Mouse (Mus musculus): ENCODE data around the gene Amn. TPM values are rescaled to one million over a fixed set of nuclear protein-coding genes. Genes with fewer than 3 reads are reported as not detected.

The Amn gene
- total RNA-seq (2021), result under 1 TPM in 1 of 2 experiments, not detected in 1; 0.43 TPM

DNA sequence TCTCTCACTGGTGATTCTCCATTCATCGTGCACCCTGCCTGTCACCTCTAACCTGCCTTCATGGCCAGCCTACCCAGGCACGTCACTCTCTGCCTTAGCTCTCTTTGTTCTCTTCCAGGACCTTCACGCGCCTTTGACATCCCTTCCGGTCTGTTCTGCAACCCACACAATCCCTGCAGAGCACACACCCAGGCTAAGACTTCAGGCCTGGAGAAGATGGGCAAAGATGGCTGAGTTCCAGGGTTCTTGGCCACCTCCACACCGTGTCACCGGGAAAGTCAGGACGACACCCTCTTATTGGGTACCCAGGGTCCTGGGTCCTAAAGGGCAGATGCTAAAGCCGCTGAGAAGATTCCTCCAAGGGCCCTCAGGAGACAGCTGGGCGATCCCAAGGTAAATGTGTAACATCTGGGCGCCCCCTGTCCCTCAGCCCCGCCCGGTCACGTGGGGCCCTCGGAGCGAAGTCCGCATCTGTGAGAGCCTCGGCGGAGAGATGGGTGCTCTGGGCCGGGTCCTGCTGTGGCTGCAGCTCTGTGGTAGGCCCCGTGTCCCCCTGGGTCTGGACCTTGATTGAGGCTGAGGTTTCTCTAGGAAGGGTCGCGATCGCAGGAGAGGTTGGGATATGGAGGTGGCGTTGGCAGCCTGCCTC lies at the start of gene Amn:
Gene Amn, plus strand, starts transcription at position 467 of the 649 bp plus-strand sequence.
- no peak for DNase-seq

DNA sequence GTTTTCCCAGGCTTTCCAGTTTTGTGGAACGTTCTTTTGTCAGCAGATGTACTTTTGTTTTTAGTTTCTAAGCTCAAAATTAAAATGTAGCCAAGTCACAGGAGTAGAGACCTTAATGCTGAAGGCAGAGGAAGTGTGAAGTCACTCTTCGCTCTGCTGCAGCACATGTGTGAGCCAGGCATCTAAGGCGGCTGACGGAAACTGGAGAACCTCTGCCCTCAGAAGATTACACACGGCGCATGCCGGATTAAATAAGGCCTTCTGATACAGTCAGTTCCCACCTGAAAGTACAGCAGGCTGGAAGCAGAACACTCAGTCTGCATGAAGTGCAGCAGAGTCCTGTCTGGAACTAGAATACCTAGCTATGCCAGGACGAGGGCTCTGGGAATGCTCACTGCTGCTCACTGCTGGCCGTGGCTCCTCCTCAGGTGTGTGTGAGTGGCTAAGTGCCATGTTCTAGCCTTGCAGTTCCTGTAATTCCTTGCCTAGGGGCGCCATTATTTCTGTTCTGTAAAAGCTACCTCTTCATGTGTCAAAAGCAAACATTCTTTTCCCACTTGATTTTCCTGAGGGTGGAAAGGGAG lies 45.6 kb upstream of the Amn start:
- DNase-seq, result no peak

DNA sequence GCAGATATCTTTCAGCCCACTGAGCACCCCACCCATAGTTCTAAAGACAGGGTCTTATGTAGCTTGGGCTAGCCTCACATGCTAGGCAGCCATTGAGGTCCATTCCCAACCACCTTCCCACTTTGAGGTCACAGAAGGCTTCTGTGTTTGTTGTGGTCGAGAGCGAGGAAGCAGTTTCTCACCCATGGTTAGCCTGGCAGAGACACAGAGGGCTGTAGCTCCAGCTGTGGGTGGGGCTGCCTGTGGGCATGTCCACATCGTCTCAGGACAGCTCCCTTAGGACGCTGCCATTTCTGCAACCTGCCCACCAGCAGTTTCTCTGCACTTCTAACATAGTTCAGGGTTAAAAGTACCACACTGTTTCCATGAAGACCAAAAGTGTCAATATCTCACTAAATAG lies 43.5 kb upstream of the Amn start:
- DNase-seq, result no peak

DNA sequence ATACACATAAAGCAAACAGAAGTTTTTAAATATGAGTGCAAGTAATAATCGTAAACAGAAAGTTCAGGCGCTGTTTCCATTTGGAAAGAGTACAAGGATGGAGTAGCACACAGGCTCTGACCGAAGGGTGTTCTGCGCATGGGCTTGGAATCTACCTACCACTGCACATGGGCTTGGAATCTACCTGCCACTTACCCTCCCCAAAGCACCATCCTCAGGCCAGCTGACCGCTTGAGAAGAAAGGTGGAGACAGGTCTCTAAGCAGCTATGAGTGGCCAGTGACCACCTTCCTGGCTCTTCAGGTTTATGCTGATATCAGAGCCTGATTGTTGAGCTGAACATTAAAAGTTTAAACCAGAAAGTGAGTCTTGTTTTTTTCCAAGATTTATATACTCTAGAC lies 42.4 kb upstream of the Amn start:
- DNase-seq, result no peak

DNA sequence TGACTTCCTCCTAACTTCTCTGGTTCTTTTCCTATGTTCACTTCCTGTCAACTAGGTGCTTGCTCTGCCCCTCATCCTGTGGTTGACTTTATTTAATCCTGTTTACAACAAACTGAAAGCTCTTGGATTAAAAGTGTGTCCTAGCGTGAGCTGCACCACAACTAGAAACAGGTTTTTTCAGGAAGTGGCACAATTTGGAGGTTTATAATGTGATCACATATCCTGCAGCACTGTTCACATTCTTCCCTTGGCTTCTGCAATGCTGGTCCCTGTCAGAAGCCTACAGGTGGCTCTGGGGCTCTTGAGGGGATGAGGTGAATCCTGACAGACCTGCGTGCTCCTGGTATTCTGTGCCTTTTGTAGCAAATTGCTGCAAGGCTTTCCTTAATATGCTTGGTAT lies 40.1 kb upstream of the Amn start:
- DNase-seq, result no peak

DNA sequence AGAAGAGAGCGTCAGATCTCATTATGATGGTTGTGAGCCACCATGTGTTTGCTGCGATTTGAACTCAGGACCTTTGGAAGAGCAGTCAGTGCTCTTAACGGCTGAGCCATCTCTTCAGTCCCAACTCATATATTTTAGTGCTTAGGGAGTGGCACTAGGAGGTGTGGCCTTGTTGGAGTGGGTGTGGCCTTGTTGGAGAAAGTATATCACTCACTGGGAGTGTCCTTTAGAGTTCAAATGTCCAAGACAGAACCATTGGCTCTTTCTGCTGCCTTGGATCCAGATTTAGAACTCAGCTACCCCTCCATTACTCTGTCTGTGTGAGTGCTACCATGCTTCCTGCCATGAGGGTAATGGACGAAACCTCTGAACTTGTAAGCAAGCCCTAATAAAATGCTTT lies 37.1 kb upstream of the Amn start:
- no peak for DNase-seq

DNA sequence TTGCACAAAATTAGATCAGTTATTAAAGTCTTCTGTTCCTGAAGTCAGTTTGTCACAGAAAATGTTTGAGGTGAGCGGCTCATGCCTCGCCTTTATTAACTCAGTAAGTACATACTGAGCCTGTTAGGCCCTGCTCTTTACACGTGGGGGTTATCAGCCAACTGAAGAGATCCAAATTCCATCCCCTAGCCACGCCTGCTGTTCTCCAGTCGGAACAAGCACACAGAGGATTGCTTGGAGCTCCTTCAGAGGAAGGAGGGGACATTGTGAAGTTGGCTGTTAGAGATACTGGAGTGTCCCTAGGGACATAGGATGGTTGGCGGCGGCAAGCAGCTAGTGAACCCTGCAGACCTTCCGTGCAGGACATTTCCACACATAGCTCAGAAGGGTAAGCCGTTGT lies 36.5 kb upstream of the Amn start:
- DNase-seq, result no peak

DNA sequence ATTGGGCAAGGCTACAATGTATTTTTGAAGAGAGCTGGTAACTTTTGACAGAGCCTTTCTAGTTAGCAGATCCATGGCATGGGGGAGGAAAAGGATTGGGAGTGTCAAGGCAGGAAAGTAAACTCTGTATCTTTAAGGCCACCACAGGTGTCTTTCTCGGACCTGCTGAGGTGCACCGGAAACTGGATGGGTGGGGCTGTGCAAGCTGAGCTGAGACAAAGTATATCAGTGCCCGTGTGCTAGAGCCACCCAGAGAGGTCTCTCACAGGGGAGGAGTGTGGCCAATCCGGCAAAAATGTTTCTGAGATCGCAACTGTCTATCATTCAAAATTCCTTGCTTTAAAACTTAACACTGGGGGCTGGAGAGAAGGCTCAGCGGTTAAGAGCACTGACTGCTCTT lies 35.3 kb upstream of the Amn start:
- no peak for DNase-seq

DNA sequence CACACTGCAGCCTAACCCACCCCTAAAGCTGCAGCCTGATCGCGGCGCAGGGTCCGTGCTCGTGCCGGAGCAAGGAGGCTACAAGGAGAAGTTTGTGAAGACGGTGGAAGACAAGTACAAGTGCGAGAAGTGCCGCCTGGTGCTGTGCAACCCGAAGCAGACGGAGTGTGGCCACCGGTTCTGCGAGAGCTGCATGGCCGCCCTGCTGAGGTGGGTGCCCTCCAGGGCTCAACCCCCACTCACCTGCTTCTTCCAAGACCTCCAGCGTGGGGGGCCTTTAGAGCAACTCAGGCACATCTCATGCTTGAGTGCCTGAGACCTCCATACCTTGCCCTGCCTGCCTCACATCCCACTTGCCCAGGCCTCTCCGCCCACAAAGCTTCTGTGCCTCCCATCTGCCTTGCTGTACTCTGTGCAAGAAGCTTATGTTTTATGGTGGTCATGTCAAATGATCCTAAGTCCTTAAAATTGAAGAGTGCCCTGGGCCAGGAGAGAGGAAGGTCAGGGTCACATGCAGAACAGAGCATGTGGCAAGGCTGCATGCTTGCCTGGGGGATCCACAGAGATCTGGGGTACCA lies 33.2 kb upstream of the Amn start:
- DNase-seq, result no peak

DNA sequence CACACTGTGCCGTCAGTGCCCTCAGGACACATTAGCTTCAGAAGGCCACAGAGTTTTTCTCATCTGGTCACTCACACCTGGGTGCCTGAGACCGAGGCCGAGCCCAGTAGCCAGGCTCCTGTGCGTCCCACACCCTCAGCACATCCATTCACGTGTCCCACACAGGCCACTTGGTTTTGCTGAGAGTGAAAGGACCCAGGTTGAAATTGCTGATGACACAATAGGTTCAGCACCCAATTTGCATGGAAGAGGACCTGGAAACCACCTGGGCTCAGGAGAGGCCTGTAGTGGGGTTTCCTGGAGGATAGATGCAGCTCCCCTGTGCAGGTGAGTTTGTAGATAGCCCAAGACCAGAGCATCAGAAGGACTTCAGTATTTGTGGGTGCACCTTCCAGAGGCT lies 32.5 kb upstream of the Amn start:
- DNase-seq, result no peak

DNA sequence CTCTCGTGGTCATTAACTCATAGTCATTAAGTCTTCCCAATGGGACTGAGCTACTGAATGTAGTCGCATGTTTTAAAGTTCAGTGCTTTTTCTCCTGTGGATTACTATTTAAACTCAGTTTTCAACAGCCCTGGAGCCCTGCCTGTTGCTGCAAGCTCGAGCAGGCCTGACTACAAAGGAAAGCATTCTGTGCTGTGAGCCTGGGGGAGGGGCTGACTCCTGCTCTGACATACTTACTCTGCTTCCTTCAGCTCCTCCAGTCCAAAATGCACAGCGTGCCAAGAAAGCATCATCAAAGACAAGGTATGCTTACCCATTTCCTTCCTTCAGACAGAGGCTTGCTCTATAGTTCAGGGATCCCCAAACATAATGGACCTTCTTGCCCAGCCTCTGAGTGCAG lies 32.1 kb upstream of the Amn start:
- no peak for DNase-seq

DNA sequence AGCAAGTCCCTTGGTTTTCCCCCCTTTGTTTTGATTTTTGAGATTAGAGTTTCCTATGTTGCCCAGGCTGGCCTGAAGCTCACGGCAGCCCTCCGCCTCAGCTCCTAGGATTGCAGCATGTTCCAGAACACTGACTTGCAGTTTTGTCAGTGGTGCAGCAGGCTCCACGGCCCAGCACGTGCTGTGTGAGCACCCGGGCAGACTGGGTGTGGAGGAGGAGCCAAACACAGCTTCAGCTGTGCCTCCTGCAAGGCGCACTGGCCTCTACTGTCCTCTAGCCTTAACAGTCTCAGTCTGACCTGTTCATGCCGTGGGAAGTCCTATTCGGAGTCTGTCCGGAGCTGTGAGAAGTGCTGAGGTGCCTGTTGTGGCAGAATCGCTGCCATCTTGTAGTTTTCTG lies 31.0 kb upstream of the Amn start:
- no peak for DNase-seq

DNA sequence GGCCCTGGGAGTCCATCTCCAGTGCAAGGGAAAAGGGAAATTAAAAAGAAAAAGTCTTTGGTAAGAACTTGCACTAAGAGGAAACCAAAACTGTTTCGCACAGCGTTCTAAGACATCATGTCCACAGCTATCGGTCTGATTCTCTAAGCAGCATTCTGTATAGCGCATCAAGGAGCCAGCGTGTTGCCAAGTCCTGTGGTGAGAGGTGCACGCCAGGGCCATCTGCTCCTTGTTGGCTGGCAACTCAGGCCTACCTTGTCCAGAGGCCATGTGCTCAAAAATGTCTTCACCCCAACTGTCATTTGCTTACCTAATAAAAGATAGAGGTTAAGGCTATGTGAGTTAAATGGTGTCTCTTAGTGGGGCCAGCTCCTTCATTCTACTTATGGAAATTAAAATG lies 29.0 kb upstream of the Amn start:
- no peak for DNase-seq

DNA sequence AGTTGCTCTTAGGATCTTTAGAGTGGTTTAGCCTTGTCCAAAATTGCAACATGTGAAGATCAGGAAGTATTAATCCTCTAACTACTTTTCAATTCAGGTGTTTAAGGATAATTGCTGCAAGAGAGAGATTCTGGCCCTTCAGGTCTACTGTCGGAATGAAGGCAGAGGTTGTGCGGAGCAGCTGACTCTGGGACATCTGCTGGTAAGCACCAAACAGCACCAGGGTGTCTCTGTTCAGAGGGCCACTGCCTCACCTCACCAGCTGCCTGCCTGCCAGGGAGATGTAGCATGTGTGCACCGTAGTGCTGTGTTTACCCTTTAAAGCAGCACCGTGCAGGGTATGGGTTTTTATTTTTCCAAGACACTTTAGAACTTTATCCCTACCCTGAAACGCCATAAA lies 28.5 kb upstream of the Amn start:
- no peak for DNase-seq

DNA sequence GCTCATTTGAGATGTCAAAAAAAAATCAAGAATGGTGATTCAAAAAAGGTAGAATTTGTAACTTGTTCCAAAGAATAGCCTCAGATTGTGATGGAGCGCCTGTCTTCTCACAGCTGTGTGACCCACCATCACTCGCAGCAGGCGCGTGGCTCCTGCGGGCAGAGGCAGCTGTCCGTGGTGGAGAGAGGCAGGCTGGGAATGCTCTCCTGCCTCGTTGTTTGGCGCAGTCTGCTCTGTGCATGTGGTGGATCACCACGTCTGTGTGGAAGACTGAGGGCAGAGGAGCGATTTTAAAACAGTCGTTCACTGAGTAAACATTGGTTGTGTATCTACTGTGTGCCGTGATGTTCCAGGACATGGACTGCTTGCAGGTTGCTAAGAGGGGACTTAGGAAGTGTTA lies 27.2 kb upstream of the Amn start:
- no peak for DNase-seq

DNA sequence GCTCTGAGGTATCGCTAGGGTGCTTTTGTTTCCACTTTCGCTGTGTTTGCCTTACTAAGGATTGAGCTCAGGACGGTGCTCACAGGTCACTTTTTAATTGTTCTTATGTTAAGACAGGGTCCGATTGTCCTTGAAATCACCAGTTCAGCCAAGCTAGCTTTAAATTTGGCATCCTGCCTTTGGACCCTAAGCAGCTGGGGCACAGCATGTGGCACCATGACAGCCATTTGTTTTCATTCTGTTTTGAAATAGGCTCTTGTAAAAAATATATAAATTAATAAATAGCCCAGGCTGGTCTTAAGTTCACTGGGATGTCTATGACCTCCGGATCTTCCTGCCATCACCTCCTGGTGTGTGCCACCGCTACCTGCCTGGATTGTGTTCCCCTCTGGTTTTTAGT lies 25.8 kb upstream of the Amn start:
- DNase-seq, result no peak

DNA sequence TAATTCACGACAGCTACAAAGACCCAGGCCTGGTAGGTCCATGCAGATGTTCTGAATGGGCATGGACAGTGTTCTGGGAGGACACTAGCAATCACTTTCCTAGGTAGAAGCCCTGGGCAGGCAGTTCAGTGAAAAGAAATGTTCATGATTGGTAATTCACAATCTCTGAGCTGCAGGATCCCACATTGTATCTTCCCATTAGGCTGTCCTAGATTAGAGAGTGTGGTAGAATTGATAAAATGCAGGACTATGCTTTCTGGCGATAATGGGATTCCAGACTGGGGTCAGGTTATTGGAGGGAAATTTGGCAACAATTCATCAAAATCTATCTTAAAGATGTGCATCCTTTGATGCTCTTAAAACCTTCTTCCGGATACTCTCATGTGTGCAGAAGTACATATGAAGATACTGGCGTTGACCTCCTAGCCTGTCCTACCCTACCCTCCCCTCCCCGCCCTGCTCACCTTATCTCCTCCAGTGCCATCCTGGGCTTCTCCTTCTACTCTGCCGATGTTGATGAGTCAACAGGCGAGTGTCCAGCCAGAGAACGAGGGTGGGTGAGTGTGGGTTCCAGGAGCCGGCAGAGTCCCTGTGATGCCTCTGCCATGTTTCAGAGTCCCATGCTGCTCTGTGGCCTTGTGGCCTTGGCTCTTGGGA lies 24.0 kb upstream of the Amn start:
- DNase-seq, result no peak

DNA sequence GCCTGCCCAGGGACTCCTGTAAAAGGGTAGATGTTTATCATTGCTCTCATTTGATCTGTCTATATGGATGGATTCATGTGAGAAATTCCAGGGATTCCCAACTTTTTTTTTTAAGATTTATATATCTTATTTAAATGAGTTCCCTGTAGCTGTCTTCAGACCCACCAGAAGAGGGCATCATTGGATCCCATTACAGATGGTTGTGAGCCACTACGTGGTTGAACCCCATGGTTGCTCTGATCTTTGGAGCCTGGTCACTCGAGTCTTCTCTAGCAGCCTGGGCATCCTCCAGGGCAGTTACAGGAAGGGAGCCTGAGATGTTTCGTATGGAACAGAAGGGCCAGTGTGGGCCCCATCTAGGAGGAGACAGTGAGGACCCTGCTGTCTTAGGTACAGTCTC lies 21.8 kb upstream of the Amn start:
- no peak for DNase-seq

DNA sequence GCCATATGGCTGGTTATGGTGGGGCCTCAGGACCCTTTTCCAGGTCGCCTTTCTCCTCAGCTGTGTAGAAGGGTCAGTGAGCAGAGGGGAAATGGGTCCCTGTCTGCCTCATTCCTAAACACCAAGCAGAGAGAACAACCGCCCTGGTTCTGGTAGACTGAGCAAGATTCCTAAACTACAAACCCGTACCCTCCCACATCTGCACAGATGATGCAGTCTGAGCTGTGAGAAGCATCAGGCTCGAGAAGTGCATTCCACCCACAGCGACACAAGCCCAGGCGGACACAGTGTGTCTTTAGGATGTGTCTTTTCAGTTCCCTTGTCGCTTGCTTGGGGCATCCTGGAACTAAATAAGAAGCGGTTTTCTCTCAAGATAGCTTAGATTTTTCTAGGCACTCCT lies 20.8 kb upstream of the Amn start:
- no peak for DNase-seq

DNA sequence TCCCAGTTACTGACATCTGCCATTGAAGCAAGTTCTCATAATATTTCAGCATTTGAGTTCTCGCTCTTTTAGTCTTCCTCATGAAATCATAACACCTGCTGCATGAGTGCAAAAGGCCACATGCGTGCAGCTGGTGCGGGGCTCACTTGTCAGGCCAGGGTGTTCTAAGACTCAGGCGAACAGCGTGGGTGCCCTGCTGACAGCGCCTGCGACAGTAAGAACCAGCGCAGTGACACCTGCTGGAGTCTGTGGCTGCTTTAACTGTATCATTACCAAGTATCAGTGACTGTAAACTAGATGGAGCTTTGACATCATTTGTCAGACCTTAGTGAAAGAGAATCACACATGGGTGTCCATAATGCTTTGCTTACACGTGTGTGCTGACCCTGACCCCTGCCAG lies 19.7 kb upstream of the Amn start:
- DNase-seq, result no peak

DNA sequence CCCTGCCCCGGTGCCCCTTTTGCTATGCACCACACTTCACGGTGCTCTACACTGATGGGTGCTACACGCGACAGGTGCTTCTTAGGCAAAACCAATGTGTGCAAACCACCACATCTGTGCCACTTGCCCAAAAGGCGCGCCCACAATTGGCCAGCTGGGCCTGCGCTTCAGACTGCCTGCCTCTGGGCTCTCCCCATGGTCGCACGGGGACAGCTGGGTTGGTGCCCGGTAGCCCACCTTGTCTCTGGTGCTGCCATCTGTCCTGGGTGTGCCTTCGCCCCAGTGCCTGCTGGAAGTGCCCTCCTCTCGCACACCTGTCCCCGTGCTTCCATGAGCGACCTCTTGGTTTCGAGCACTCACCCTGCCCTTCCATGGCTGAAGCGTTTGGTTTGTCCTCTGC lies 7.2 kb upstream of the Amn start:
- DNase-seq, result no peak

DNA sequence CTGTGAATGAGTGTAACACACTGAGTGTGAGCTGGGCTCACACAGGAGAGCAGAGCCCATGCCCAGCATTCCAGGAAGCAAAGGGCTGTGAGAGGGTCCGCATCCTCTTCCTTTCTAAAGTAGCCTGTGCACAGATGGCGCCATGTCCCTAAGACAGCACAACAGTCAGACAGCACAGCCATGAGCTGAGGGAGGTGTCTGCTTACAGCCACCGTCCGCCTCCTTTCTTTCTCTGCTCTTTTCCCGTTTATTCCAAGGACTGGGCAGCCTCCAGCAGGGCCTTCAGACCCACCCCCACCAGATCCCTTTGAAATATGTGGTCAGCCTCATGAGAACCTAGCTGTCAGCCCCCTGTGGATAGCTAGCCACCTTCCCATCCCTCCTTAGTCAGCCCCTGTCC lies 5.7 kb upstream of the Amn start:
- DNase-seq, result no peak

DNA sequence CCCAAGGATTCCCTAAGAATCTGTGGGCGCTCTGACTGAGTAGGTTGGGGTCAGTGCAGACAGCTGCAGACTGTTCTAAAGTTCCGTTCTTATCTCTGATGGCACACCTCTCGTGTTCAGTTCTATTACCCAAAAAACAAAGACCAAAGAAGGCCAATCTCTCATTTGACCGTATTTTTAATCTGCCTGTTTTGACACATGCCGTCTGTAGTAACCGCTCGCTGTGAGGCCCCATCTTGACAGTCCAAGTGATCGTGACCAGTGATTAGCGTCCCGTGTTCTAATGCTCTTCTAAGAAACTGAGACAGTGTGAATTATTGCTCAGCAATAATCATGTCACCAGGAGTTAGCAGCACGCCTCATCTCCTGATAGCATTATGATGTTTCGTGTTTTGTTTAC lies 4.3 kb upstream of the Amn start:
- DNase-seq, result no peak

DNA sequence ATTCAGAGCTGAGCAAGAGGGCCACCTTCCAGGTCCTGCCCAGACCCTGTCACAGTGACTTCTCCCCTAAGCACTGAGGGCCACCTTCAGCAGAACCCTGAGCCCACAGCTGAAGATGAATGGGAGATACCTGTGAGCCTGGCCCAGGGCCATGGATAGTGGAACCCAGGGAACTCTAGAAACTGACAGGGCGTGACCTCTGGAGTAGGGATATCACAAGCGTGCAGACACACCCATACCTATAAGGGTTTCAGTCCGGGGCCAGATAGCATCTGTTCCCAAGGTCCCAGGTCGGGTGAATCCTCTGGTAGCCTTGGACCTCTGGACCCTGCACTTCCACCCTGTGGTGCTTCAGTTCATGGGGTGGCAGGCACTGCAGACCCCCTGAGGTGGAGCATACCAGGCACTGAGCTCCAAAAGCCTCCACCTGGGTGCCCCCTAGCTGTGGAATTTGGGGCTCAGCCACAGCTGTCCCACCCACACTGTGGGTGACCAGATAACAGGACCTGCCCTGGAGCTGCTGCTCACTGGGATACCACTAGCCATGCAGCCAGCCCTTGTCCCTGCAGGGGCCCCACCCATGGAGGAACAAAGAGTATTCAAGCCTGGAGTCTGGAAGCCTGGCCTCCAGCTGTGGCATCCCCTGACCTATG lies 3.1 kb upstream of the Amn start:
- DNase-seq, result no peak
